Comparison of ENCODE assay signal across 8 mouse cellular contexts in genomic region chr11:114850452-114851268, GRCm38 (mm10). TPM values are rescaled to one million over a fixed set of nuclear protein-coding genes. Genes with fewer than 3 reads are reported as not detected.
DNase-seq lines count a peak whose midpoint lies in the region; ATAC-seq lines count a peak whose summit lies in the region.

Gene Gprc5c, plus strand, starts transcription at chr11:114851152.

- H3K27ac ChIP-seq in embryonic facial prominence, embryonic 11.5 days (replicated peaks; ENCODE audit: low read depth, low read length): peak within 1 kb of the TSS; percentile 38
- H3K27ac ChIP-seq in heart, embryonic 10.5 days: peak within 1 kb of the TSS; percentile 97

- peak within 1 kb of the TSS; percentile 74 for H3K4me3 ChIP-seq in embryonic facial prominence, embryonic 11.5 days (ENCODE audit: low read depth, low read length)
- H3K4me3 ChIP-seq in heart, embryonic 10.5 days: peak within 1 kb of the TSS; percentile 85

- DNase-seq in layer of hippocampus, postnatal 10 days (ENCODE audit: low spot score in 2 of 2): peak; percentile 32 to 34
- no peak for DNase-seq in layer of hippocampus, adult 11-12 months (ENCODE audit: low spot score)
- peak; percentile 57 for DNase-seq in embryonic facial prominence, embryonic 11.5 days (ENCODE audit: low spot score)
- DNase-seq in heart, embryonic 10.5 days (ENCODE audit: low spot score): no peak
- peak; percentile 91 for DNase-seq in kidney, adult 9 months
- DNase-seq in lung, postnatal 25 days (ENCODE audit: low spot score): peak; percentile 25
- peak; percentile 76 for DNase-seq in skeletal muscle tissue, adult 2 months (ENCODE audit: low read depth, low spot score)
- DNase-seq in thymus, postnatal 14 days: no peak

- H3K27me3 ChIP-seq in embryonic facial prominence, embryonic 11.5 days (ENCODE audit: control insufficient read depth, insufficient read depth, low read length): no peaks in the 10 kb centered on the region
- H3K27me3 ChIP-seq in heart, embryonic 10.5 days (ENCODE audit: insufficient read depth, poor library complexity, severe bottlenecking): peaks cover 4% of the 10 kb centered on the region; the same call in 1 of the 2 replicates

- H3K36me3 ChIP-seq in embryonic facial prominence, embryonic 11.5 days (replicated peaks; ENCODE audit: control insufficient read depth, insufficient read depth, low read depth, low read length): no peaks in the 10 kb centered on the region
- no peaks in the 10 kb centered on the region for H3K36me3 ChIP-seq in heart, embryonic 10.5 days

- peaks cover 11% of the 10 kb centered on the region for H3K4me1 ChIP-seq in embryonic facial prominence, embryonic 11.5 days (ENCODE audit: control insufficient read depth, insufficient read depth, low read length)
- peaks cover 53% of the 10 kb centered on the region for H3K4me1 ChIP-seq in heart, embryonic 10.5 days

- under 1% methylated on average over 34 of the region's 43 CpGs for WGBS in embryonic facial prominence, embryonic 11.5 days
- under 1% methylated on average over 33 of the region's 43 CpGs for WGBS in heart, embryonic 10.5 days

- peak within 1 kb of the TSS; percentile 89 for H3K9ac ChIP-seq in embryonic facial prominence, embryonic 11.5 days (replicated peaks; ENCODE audit: low read length)

- H3K4me2 ChIP-seq in embryonic facial prominence, embryonic 11.5 days (ENCODE audit: low read depth, low read length): peak within 1 kb of the TSS; percentile 96

- ATAC-seq in embryonic facial prominence, embryonic 11.5 days (replicated peaks; ENCODE audit: insufficient number of reproducible peaks, low FRiP score, low TSS enrichment, low read depth): no peak

- no peaks in the 10 kb centered on the region for H3K9me3 ChIP-seq in embryonic facial prominence, embryonic 11.5 days (replicated peaks; ENCODE audit: control insufficient read depth, low read length)
- H3K9me3 ChIP-seq in heart, embryonic 10.5 days: no peaks in the 10 kb centered on the region

RNA-seq across cellular contexts. Expression of gene Gprc5c, which starts in this region (rescaled TPM):
- total RNA-seq in layer of hippocampus, postnatal 10 days (2021): 1 to 10 TPM; 3.9 to 5.1 TPM
- polyA plus RNA-seq in embryonic facial prominence, embryonic 11.5 days (2014; fragmentation: Nextera tagmentation; extraction: Ambion mirVana): 31.5 and 36.4 TPM in 2 replicates
- 36.6 and 46.3 TPM in 2 replicates for polyA plus RNA-seq in heart, embryonic 10.5 days (2016; fragmentation: Nextera tagmentation; extraction: Ambion mirVana)

Comparison
In these comparisons a context has a peak if more than half of its experiments do, and no peak if none do; other contexts are left out.
1. DNase-seq: peak in layer of hippocampus, postnatal 10 days (2 of 2), embryonic facial prominence, embryonic 11.5 days (single experiment), kidney, adult 9 months (single experiment), lung, postnatal 25 days (single experiment) and skeletal muscle tissue, adult 2 months (single experiment); none in layer of hippocampus, adult 11-12 months (single experiment), heart, embryonic 10.5 days (single experiment) and thymus, postnatal 14 days (single experiment).